Mouse (Mus musculus): ENCODE results near the gene Mtfr1l. TPM values are rescaled to one million over a fixed set of nuclear protein-coding genes. Genes with fewer than 3 reads are reported as not detected.

The Mtfr1l gene
- polyA plus RNA-seq (2015; fragmentation: Illumina TruSeq; extraction: RNeasy Lipid Tissue Mini Kit (QIAGEN cat#74804); ENCODE audit: low read depth, low replicate concordance): 76.0 TPM

GRCm38 (mm10) chr4:134534932-134535786, at the start of gene Mtfr1l:
Mtfr1l (minus strand) TSS chr4:134535387.

GRCm38 (mm10) chr4:134551494-134552316, 16.5 kb upstream of the Mtfr1l start, which contains the start of gene Selenon:
Selenon (minus strand) TSS chr4:134552166.

GRCm38 (mm10) chr4:134510845-134511411, 24.3 kb downstream of the Mtfr1l start, which contains the start of gene Aunip:
Aunip (plus strand) TSS chr4:134510999.

DNA sequence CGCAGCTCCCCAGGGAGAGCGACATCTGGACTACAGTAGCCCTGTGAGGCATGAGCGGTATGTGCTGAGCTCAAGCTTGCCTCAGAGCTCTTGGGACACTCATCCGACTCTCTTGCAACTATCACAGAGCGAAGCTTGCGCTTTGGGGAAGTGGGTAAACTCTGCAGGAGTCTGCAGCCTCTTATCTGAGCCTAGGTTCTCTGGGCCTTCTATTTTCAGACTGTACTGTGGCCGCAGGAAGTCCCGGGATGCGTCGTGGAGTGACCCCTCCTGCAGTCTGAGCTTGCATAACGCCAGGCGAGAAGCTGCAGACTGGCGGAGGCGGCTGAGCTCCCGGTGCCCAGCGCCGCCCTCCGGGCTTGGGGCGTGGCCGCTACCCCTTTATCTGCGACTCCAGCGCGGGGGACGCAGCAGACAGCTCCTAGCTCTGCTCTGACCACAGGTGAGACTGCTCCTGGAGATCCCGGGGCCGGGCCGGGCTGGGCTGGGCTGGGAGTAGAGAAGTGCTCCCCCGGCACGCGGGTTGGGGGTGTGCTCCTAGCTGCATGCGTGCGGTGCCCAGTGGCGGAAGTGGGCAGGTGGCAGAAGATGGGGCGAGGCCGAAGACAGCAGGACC, 38.5 kb downstream of the Mtfr1l start, which contains the start of gene Paqr7:
Gene Paqr7 (plus strand): TSS at position 103 of the 616 bp plus-strand sequence.

Other genes starting within 250 kb of the Mtfr1l start
- 11.7 TPM for gene Pdik1l, start 247.5 kb downstream of the Mtfr1l start, polyA plus RNA-seq (2015; fragmentation: Illumina TruSeq; extraction: RNeasy Lipid Tissue Mini Kit (QIAGEN cat#74804); ENCODE audit: low read depth, low replicate concordance)
- gene Trim63, start 220.3 kb downstream of the Mtfr1l start, polyA plus RNA-seq (2015; fragmentation: Illumina TruSeq; extraction: RNeasy Lipid Tissue Mini Kit (QIAGEN cat#74804); ENCODE audit: low read depth, low replicate concordance): not detected
- gene Slc30a2, start 192.2 kb downstream of the Mtfr1l start, polyA plus RNA-seq (2015; fragmentation: Illumina TruSeq; extraction: RNeasy Lipid Tissue Mini Kit (QIAGEN cat#74804); ENCODE audit: low read depth, low replicate concordance): not detected
- 32.5 TPM for gene Extl1, start 151.5 kb downstream of the Mtfr1l start, polyA plus RNA-seq (2015; fragmentation: Illumina TruSeq; extraction: RNeasy Lipid Tissue Mini Kit (QIAGEN cat#74804); ENCODE audit: low read depth, low replicate concordance)
- gene Pafah2, start 139.1 kb downstream of the Mtfr1l start, polyA plus RNA-seq (2015; fragmentation: Illumina TruSeq; extraction: RNeasy Lipid Tissue Mini Kit (QIAGEN cat#74804); ENCODE audit: low read depth, low replicate concordance): 6.1 TPM
- 1,473 TPM for gene Stmn1, start 67.1 kb downstream of the Mtfr1l start, polyA plus RNA-seq (2015; fragmentation: Illumina TruSeq; extraction: RNeasy Lipid Tissue Mini Kit (QIAGEN cat#74804); ENCODE audit: low read depth, low replicate concordance)
- gene Paqr7, start 38.7 kb downstream of the Mtfr1l start, polyA plus RNA-seq (2015; fragmentation: Illumina TruSeq; extraction: RNeasy Lipid Tissue Mini Kit (QIAGEN cat#74804); ENCODE audit: low read depth, low replicate concordance): 74.5 TPM
- gene Aunip, start 24.4 kb downstream of the Mtfr1l start, polyA plus RNA-seq (2015; fragmentation: Illumina TruSeq; extraction: RNeasy Lipid Tissue Mini Kit (QIAGEN cat#74804); ENCODE audit: low read depth, low replicate concordance): 0.37 TPM
- 15.5 TPM for gene Selenon, start 16.8 kb upstream of the Mtfr1l start, polyA plus RNA-seq (2015; fragmentation: Illumina TruSeq; extraction: RNeasy Lipid Tissue Mini Kit (QIAGEN cat#74804); ENCODE audit: low read depth, low replicate concordance)
- 17.8 TPM for gene Man1c1, start 168.9 kb upstream of the Mtfr1l start, polyA plus RNA-seq (2015; fragmentation: Illumina TruSeq; extraction: RNeasy Lipid Tissue Mini Kit (QIAGEN cat#74804); ENCODE audit: low read depth, low replicate concordance)
- gene Ldlrap1, start 232.6 kb upstream of the Mtfr1l start, polyA plus RNA-seq (2015; fragmentation: Illumina TruSeq; extraction: RNeasy Lipid Tissue Mini Kit (QIAGEN cat#74804); ENCODE audit: low read depth, low replicate concordance): 3.4 TPM

Measured in brain, adult 10 weeks (tissue).